Mouse (Mus musculus): ENCODE results near the gene Ntsr1. TPM values are rescaled to one million over a fixed set of nuclear protein-coding genes. Genes with fewer than 3 reads are reported as not detected.

The Ntsr1 gene
- polyA plus RNA-seq, 1 experiment from 2014 or later = 0.80 TPM

DNA sequence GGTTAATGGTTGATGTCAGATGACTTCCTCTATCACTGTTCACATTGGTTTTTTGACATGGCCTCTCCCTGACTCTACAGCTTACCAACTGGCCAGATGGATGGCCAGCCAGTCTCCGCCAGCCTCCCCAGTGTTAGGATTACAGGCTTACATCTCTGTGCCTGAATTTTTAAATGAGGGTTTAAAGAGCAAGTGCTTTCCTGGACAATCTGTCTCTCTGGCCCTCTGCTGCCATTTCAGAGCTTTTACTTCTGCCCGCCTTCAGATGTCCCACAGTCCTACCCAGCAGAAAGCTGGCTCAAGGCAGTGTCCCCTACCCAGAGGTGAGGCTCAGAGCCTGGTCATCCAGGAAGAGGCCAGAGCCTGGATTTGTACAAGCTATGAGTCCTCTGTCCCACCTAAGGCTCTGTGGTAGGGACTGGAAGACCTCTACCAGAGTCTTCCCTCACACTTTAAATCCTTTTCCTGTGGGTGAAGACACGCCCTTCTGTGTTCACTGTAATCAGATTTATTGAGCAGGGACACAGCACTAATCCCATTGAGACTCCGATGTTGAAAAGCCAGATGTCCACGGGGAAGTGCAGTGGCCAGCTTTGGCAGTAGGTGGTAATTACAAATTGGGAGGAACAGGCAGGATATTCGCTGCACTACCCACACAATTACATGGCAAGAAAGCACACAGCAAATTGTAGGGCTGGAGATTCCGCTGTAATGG, 32.1 kb downstream of the Ntsr1 start:
- ATAC-seq (ENCODE audit: insufficient number of reproducible peaks, low FRiP score) = no peak
- H3K4me3 ChIP-seq = no peak overlapping the region
- no peaks in the 10 kb centered on the region for H3K36me3 ChIP-seq
- peaks cover 6% of the 10 kb centered on the region; the same call in 1 of the 2 replicates for H3K4me1 ChIP-seq (replicated peaks)
- WGBS = 64% methylated on average over 7 of the region's 7 CpGs
- H3K27me3 ChIP-seq (replicated peaks) = peaks cover 38% of the 10 kb centered on the region
- no peaks in the 10 kb centered on the region for H3K9me3 ChIP-seq (replicated peaks)
- no peak overlapping the region for H3K9ac ChIP-seq
- H3K27ac ChIP-seq (ENCODE audit: poor library complexity, severe bottlenecking) = no peak overlapping the region
- no peak overlapping the region for H3K4me2 ChIP-seq

- H3K4me3 ChIP-seq = no peak overlapping the region
- no peak overlapping the region for H3K27ac ChIP-seq (ENCODE audit: poor library complexity, severe bottlenecking)
- ATAC-seq (ENCODE audit: insufficient number of reproducible peaks, low FRiP score) = no peak
- H3K36me3 ChIP-seq = no peaks in the 10 kb centered on the region
- H3K9me3 ChIP-seq (replicated peaks) = no peaks in the 10 kb centered on the region
- no peak overlapping the region for H3K9ac ChIP-seq
- H3K4me2 ChIP-seq = no peak overlapping the region
- peaks cover 6% of the 10 kb centered on the region; the same call in 1 of the 2 replicates for H3K4me1 ChIP-seq (replicated peaks)
- H3K27me3 ChIP-seq (replicated peaks) = peaks cover 31% of the 10 kb centered on the region
- WGBS = 64% methylated on average over 6 of the region's 6 CpGs
Measured at GRCm38 (mm10) chr2:180532386-180532995, 32.7 kb downstream of the Ntsr1 start.

DNA sequence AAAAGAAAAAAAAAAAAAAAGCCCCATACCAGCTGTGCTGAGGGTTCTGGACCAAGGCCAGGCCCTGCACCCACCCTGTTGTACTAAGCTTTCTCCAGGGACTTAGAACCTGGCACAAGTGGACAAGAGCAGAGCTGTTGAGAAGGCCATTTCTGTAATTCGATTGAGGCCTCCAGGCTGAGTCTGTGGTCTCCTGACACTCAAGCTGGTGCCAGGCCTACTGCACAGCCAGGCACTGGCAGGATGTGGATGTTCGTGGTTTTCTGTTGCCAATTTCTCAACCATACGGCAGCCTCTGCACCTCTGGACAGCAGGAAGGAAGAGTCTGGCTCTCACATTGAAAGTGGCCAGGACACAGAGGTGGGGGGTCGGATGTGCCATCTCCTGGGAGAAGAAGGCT, 33.5 kb downstream of the Ntsr1 start:
- peaks cover 24% of the 10 kb centered on the region for H3K27me3 ChIP-seq (replicated peaks)
- no peaks in the 10 kb centered on the region for H3K9me3 ChIP-seq (replicated peaks)
- no peak overlapping the region for H3K4me3 ChIP-seq
- no peaks in the 10 kb centered on the region for H3K36me3 ChIP-seq
- H3K9ac ChIP-seq = no peak overlapping the region
- 66% methylated on average over 4 of the region's 4 CpGs for WGBS
- H3K4me2 ChIP-seq = no peak overlapping the region
- no peak for ATAC-seq (ENCODE audit: insufficient number of reproducible peaks, low FRiP score)
- H3K4me1 ChIP-seq (replicated peaks) = peaks cover under 1% of the 10 kb centered on the region; the same call in 1 of the 2 replicates
- H3K27ac ChIP-seq (ENCODE audit: poor library complexity, severe bottlenecking) = no peak overlapping the region

GRCm38 (mm10) chr2:180543675-180544074, 43.9 kb downstream of the Ntsr1 start:
- Histone ChIP-seq H3K9ac (no peak overlapping the region), H3K4me1 (replicated peaks) (no peaks in the 10 kb centered on the region), H3K9me3 (replicated peaks) (peaks cover 4% of the 10 kb centered on the region; the same call in 1 of the 2 replicates), H3K4me3 (no peak overlapping the region), H3K27me3 (replicated peaks) (peaks cover 8% of the 10 kb centered on the region; the same call in 1 of the 2 replicates), H3K27ac (ENCODE audit: poor library complexity, severe bottlenecking) (no peak overlapping the region), H3K4me2 (no peak overlapping the region), H3K36me3 (no peaks in the 10 kb centered on the region)
- WGBS = 82% methylated on average over 2 of the region's 2 CpGs
- no peak for ATAC-seq (ENCODE audit: insufficient number of reproducible peaks, low FRiP score)

DNA sequence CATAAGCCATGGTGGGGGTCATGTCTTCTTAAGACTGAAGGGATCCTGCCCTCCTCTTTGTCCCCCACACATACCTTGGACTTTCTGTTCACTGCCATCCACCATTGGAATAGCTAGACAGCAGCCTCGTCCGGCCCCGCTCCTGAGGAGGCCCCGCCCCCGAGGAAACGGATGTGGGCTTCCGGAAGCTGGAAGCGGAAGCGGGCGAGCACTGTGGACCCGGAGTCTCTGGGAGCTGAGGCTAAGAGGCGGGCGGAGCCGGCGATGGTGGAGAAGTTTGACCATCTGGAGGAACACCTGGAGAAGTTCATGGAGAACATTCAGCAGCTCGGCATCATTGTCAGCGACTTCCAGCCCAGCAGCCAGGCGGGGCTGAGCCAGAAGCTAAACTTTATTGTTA, 45.3 kb downstream of the Ntsr1 start:
- WGBS = 73% methylated on average over 18 of the region's 18 CpGs
- no peak overlapping the region for H3K4me3 ChIP-seq
- H3K36me3 ChIP-seq = no peaks in the 10 kb centered on the region

GRCm38 (mm10) chr2:180547384-180548106, 47.8 kb downstream of the Ntsr1 start:
- Histone ChIP-seq H3K9me3 (replicated peaks) (peaks cover 4% of the 10 kb centered on the region; the same call in 1 of the 2 replicates), H3K27me3 (replicated peaks) (peaks cover 16% of the 10 kb centered on the region; the same call in 1 of the 2 replicates), H3K27ac (ENCODE audit: poor library complexity, severe bottlenecking) (no peak overlapping the region), H3K9ac (no peak overlapping the region), H3K4me2 (no peak overlapping the region), H3K4me3 (no peak overlapping the region), H3K4me1 (replicated peaks) (no peaks in the 10 kb centered on the region), H3K36me3 (no peaks in the 10 kb centered on the region)
- no peak for ATAC-seq (ENCODE audit: insufficient number of reproducible peaks, low FRiP score)
- 47% methylated on average over 8 of the region's 8 CpGs for WGBS

More for the DNA sequence above, 45.3 kb downstream of the Ntsr1 start:
- no peak for ATAC-seq (ENCODE audit: insufficient number of reproducible peaks, low FRiP score)
- Histone ChIP-seq H3K9me3 (replicated peaks) (peaks cover 4% of the 10 kb centered on the region; the same call in 1 of the 2 replicates), H3K27me3 (replicated peaks) (peaks cover 8% of the 10 kb centered on the region; the same call in 1 of the 2 replicates), H3K27ac (ENCODE audit: poor library complexity, severe bottlenecking) (no peak overlapping the region), H3K4me2 (no peak overlapping the region), H3K9ac (no peak overlapping the region), H3K4me1 (replicated peaks) (no peaks in the 10 kb centered on the region)

DNA sequence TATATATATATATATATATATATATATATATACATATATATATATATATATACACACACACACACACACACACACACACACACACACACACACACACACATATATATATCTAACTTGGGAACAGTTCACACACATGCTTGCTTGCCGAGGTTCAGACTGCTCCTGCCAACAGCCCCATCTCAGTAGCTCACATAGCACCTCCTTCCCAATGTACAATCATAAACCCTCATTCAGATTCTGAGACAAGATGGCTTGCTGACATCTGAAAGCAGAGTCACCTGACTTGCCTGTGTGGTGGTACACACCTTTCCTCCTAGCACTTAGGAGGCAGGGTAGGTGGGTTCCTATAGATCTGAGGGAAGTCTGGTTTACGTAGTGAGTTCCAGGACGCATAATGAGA, 52.6 kb downstream of the Ntsr1 start:
- no peak overlapping the region for H3K27ac ChIP-seq (ENCODE audit: poor library complexity, severe bottlenecking)
- no peaks in the 10 kb centered on the region for H3K9me3 ChIP-seq (replicated peaks)
- H3K4me2 ChIP-seq = no peak overlapping the region
- no peak overlapping the region for H3K9ac ChIP-seq
- H3K36me3 ChIP-seq = no peaks in the 10 kb centered on the region
- 72% methylated on average over 3 of the region's 3 CpGs for WGBS
- no peak for ATAC-seq (ENCODE audit: insufficient number of reproducible peaks, low FRiP score)
- H3K27me3 ChIP-seq (replicated peaks) = peaks cover 11% of the 10 kb centered on the region; the same call in 1 of the 2 replicates
- no peak overlapping the region for H3K4me3 ChIP-seq
- H3K4me1 ChIP-seq (replicated peaks) = no peaks in the 10 kb centered on the region

DNA sequence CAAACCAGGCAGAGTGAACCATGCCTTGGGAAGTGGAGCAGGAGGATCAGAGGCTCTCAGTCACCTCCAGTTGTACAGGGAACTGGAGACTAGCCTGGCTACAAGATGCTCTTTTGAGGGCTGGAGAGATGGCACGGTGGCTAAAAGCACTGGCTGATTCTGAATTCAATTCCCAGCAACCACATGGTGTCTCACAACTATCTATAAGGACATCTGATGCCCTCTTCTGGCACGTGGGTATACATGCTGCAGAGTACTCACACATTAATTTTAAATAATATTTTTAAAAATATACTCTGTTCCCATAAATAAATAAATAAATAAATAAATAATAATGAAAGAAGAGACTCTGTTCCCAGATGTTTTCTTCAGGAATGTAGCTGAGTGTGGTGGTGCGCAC, 55.4 kb downstream of the Ntsr1 start:
- Histone ChIP-seq H3K4me3 (no peak overlapping the region), H3K9me3 (replicated peaks) (0 out of 2 replicates have a peak, but pooled peaks cover 3% of the 10 kb centered on the region), H3K4me2 (no peak overlapping the region), H3K27ac (ENCODE audit: poor library complexity, severe bottlenecking) (no peak overlapping the region), H3K36me3 (no peaks in the 10 kb centered on the region), H3K4me1 (replicated peaks) (no peaks in the 10 kb centered on the region), H3K9ac (no peak overlapping the region), H3K27me3 (replicated peaks) (peaks cover 11% of the 10 kb centered on the region; the same call in 1 of the 2 replicates)
- WGBS = 50% methylated on average over 3 of the region's 3 CpGs
- no peak for ATAC-seq (ENCODE audit: insufficient number of reproducible peaks, low FRiP score)

DNA sequence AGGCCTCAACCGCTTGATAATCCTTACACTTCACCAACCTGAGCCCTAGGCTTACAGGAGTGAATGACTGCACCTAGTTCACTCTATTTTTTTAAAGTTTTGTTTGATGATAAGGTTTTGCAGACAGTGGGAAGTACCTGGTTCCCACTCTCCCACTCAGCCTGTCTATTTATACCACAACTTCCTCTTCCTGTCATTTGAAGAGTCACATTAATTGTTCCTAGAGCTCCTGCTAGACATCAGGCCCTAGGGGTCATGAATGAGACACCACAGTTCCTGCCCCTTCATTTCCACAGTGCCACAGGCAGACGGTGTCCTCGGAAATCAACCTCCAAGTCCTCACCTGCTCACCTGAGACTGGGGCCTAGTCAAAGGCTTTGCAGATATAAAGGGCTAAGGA, 56.7 kb downstream of the Ntsr1 start:
- H3K27ac ChIP-seq (ENCODE audit: poor library complexity, severe bottlenecking) = no peak overlapping the region

GRCm38 (mm10) chr2:180560245-180560644, 60.5 kb downstream of the Ntsr1 start:
- no peak overlapping the region for H3K27ac ChIP-seq (ENCODE audit: poor library complexity, severe bottlenecking)
- H3K4me1 ChIP-seq (replicated peaks) = no peaks in the 10 kb centered on the region
- H3K4me2 ChIP-seq = no peak overlapping the region
- 0 out of 2 replicates have a peak, but pooled peaks cover 4% of the 10 kb centered on the region for H3K9me3 ChIP-seq (replicated peaks)
- 46% methylated on average over 5 of the region's 5 CpGs for WGBS
- no peak for ATAC-seq (ENCODE audit: insufficient number of reproducible peaks, low FRiP score)
- no peaks in the 10 kb centered on the region for H3K36me3 ChIP-seq
- no peak overlapping the region for H3K4me3 ChIP-seq
- H3K27me3 ChIP-seq (replicated peaks) = peaks cover 18% of the 10 kb centered on the region
- H3K9ac ChIP-seq = no peak overlapping the region

More for the DNA sequence above, 56.7 kb downstream of the Ntsr1 start:
- no peak for ATAC-seq (ENCODE audit: insufficient number of reproducible peaks, low FRiP score)
- Histone ChIP-seq H3K9me3 (replicated peaks) (0 out of 2 replicates have a peak, but pooled peaks cover 4% of the 10 kb centered on the region), H3K27me3 (replicated peaks) (0 out of 2 replicates have a peak, but pooled peaks cover 7% of the 10 kb centered on the region), H3K4me2 (no peak overlapping the region), H3K36me3 (no peaks in the 10 kb centered on the region), H3K4me3 (no peak overlapping the region), H3K4me1 (replicated peaks) (no peaks in the 10 kb centered on the region), H3K9ac (no peak overlapping the region)
- 57% methylated on average over 3 of the region's 3 CpGs for WGBS

- H3K27me3 ChIP-seq (replicated peaks) = peaks cover 18% of the 10 kb centered on the region
- no peaks in the 10 kb centered on the region for H3K4me1 ChIP-seq (replicated peaks)
- H3K4me2 ChIP-seq = no peak overlapping the region
- no peak overlapping the region for H3K9ac ChIP-seq
- H3K27ac ChIP-seq (ENCODE audit: poor library complexity, severe bottlenecking) = no peak overlapping the region
- no peaks in the 10 kb centered on the region for H3K36me3 ChIP-seq
- H3K4me3 ChIP-seq = no peak overlapping the region
- ATAC-seq (ENCODE audit: insufficient number of reproducible peaks, low FRiP score) = no peak
- 0 out of 2 replicates have a peak, but pooled peaks cover 4% of the 10 kb centered on the region for H3K9me3 ChIP-seq (replicated peaks)
- WGBS = 44% methylated on average over 5 of the region's 5 CpGs
Measured at GRCm38 (mm10) chr2:180562146-180562545, 62.4 kb downstream of the Ntsr1 start.
